Mouse (Mus musculus) T-helper 2 cell (primary cell): ENCODE measurements around the gene Fam171a2.

ENCODE experiments used
- in situ Hi-C: fragments of 300-600 bp; cut with MboI, MseI; formaldehyde crosslinking; loops from one replicate; pipeline ENCODE4 v1.15.1; 2025; ENCODE audit warnings: high pct_unique_total_duplicates

The Fam171a2 gene

GRCm38 (mm10) chr11:102447497-102447896 is at the start of gene Fam171a2:
Gene Fam171a2 (minus strand): TSS chr11:102447682.
- in situ Hi-C loops = no loop called here

- in situ Hi-C loops = no loop called here
These were observed 49.2 kb upstream of the Fam171a2 start for GRCm38 (mm10) chr11:102496732-102497131.

GRCm38 (mm10) chr11:102496206-102496605 is 48.7 kb upstream of the Fam171a2 start:
- in situ Hi-C loops = no loop called here

- in situ Hi-C loops = no loop called here
These were observed 48.3 kb upstream of the Fam171a2 start for GRCm38 (mm10) chr11:102495742-102496141.

- in situ Hi-C loops = no loop called here
These were observed 47.6 kb upstream of the Fam171a2 start for GRCm38 (mm10) chr11:102495114-102495513.

- in situ Hi-C loops = no loop called here
These were observed 46.7 kb upstream of the Fam171a2 start for GRCm38 (mm10) chr11:102494063-102494650.

- in situ Hi-C loops = no loop called here
These were observed 45.8 kb upstream of the Fam171a2 start for GRCm38 (mm10) chr11:102493241-102493640.

- in situ Hi-C loops = loop anchor here (10.0 kb wide), 1 partner anchor 157 kb away; no protein-coding TSS in a partner anchor
These were observed 40.4 kb upstream of the Fam171a2 start for GRCm38 (mm10) chr11:102487901-102488300.

- in situ Hi-C loops = loop anchor here (10.0 kb wide), 1 partner anchor 158 kb away; no protein-coding TSS in a partner anchor
These were observed 39.4 kb upstream of the Fam171a2 start for GRCm38 (mm10) chr11:102486733-102487386.

- in situ Hi-C loops = loop anchor here (10.0 kb wide), 1 partner anchor 163 kb away; no protein-coding TSS in a partner anchor
These were observed 34.3 kb upstream of the Fam171a2 start for GRCm38 (mm10) chr11:102481779-102482178.

GRCm38 (mm10) chr11:102480897-102481296 is 33.4 kb upstream of the Fam171a2 start:
- in situ Hi-C loops = loop anchor here (10.0 kb wide), 1 partner anchor 164 kb away; no protein-coding TSS in a partner anchor

GRCm38 (mm10) chr11:102480111-102480510 is 32.6 kb upstream of the Fam171a2 start:
- in situ Hi-C loops = loop anchor here (10.0 kb wide), 1 partner anchor 165 kb away; no protein-coding TSS in a partner anchor

- in situ Hi-C loops = no loop called here
These were observed 32.1 kb upstream of the Fam171a2 start for GRCm38 (mm10) chr11:102479581-102479980.

GRCm38 (mm10) chr11:102478671-102479070 is 31.2 kb upstream of the Fam171a2 start:
- in situ Hi-C loops = no loop called here

- in situ Hi-C loops = no loop called here
These were observed 27.5 kb upstream of the Fam171a2 start for GRCm38 (mm10) chr11:102475027-102475426.

GRCm38 (mm10) chr11:102469648-102470357 is 22.3 kb upstream of the Fam171a2 start, which contains the start of gene Itga2b:
Gene Itga2b (minus strand): TSS chr11:102470122.
- in situ Hi-C loops = loop anchor here (10.0 kb wide), 1 partner anchor 535 kb away; no protein-coding TSS in a partner anchor

GRCm38 (mm10) chr11:102467041-102467631 is 19.7 kb upstream of the Fam171a2 start:
- in situ Hi-C loops = loop anchor here (10.0 kb wide), 1 partner anchor 532 kb away; no protein-coding TSS in a partner anchor

- in situ Hi-C loops = loop anchor here (10.0 kb wide), 1 partner anchor 531 kb away; no protein-coding TSS in a partner anchor
These were observed 18.4 kb upstream of the Fam171a2 start for GRCm38 (mm10) chr11:102465713-102466436.

GRCm38 (mm10) chr11:102464901-102465300 is 17.4 kb upstream of the Fam171a2 start:
- in situ Hi-C loops = loop anchor here (10.0 kb wide), 1 partner anchor 530 kb away; no protein-coding TSS in a partner anchor

- in situ Hi-C loops = loop anchor here (10.0 kb wide), 1 partner anchor 527 kb away; no protein-coding TSS in a partner anchor
These were observed 14.3 kb upstream of the Fam171a2 start for GRCm38 (mm10) chr11:102461764-102462163.

GRCm38 (mm10) chr11:102460541-102460940 is 13.1 kb upstream of the Fam171a2 start:
- in situ Hi-C loops = loop anchor here (10.0 kb wide), 1 partner anchor 526 kb away; no protein-coding TSS in a partner anchor
